Mouse (Mus musculus): ENCODE measurements at regions not wholly inside any gene's neighbourhood (a gene's known extent, or its start where the extent isn't known, plus 50 kb on each side); places are given as distances from the start of the nearest gene placed in this dataset.

DNA sequence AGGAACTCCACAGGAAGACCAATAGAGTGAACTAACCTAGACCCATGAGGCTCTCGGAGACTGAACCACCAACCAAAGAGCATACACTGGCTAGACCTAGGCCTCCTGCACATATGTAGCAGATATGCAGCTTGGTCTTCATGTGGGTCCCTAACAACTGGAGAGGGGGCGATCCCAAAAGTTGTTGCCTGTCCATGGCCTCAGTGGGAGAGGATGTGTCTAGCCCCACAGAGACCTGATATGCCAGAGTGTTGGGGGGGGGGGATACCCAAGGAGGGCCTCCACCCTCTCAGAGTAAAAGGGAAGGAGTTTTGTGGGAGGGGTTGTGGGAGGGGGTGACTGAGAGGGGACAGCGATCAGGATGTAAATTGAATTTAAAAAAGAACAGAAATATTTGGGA, 108.9 kb upstream of the Pmfbp1 start:
- TF ChIP-seq CTCF (IDR thresholded peaks at IDR 0.05; ENCODE audit: borderline replicate concordance, insufficient read depth, low read length) (no peak), POLR2A (IDR thresholded peaks at IDR 0.05; ENCODE audit: low read depth, low read length) (no peak)
